Mouse (Mus musculus): Measurements from ENCODE around the gene Iqub.

DNA sequence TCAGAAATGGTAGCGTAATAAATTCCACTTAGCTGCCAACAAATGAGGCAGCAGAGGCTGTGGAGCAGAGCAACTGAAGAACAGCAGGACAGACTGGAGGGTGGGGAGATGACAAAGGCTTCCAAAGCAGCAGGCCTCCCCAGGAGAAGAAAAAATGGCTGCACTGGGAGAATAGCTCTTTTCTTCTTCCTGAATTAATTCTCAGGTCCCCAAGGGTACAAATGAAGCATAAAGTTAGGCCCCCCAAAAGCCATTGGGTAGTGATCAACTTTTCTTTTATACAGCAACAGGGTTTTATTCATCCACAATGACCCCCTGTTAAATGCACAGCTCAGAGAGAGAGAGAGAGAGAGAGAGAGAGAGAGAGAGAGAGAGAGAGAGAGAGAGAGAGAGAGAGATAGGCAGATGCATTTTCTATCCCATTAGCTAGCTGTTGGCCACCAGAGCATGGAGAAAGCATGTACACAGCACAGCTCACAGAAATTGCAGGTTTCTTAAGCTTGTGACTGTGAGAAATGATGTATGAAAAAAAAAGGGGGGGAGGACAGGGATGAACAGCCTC, 44.2 kb downstream of the Iqub start:
- TF ChIP-seq CTCF (IDR thresholded peaks at IDR 0.05; ENCODE audit: control insufficient read depth, insufficient read depth, insufficient read length) (no peak), CEBPB (IDR thresholded peaks at IDR 0.05; ENCODE audit: low read depth) (no peak)

Data from C2C12 (cell line).